8 mouse cellular contexts compared by ENCODE assay signal in the genomic region with DNA sequence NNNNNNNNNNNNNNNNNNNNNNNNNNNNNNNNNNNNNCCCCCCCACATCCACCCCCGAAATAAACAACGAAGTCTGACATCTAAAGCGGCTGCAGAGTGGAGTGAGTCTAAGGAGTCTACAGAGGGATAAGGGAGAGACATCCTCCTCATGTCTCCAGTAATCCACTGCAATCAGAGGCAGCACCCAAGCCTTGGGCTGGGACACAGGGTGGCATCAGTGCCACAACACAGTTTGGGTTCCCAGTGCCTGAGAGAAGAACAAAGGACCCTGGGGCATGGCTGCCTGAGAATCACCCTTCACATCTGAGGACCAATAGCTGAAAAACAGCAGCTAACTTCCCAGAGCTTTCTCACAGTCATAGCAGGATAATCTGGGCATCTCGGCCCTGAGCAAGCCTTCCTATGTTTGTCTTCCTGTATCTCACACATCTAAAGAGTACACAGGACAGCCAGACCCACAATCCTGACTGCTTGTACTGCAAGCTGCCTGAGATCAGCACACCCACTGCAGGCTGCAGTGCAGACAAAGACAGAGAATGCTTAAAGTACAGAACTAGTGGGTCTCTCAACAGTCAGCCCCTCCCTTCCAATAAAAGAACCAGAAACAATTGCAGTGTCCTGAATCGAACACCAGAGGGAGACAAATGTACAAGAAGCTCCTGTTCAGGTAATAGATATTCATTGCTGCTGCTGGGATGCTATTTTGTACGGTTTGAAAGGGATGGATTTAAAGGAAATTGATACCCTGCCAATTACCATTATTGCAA. TPM values are rescaled to one million over a fixed set of nuclear protein-coding genes. Genes with fewer than 3 reads are reported as not detected.
A peak's percentile ranks its signal among the peaks of the same experiment; 100 is the strongest.
DNase-seq lines count a peak whose midpoint lies in the region; ATAC-seq and TF ChIP-seq lines count a peak whose summit lies in the region.

No protein-coding gene starts in this region.

- no peak overlapping the region for H3K9ac ChIP-seq in hindbrain, embryonic 16.5 days (ENCODE audit: low read depth, low read length)

- no peaks in the 10 kb centered on the region for H3K9me3 ChIP-seq in hindbrain, embryonic 16.5 days (ENCODE audit: control insufficient read depth, low read length)

- H3K27ac ChIP-seq in left cerebral cortex, adult 2 months = no peak overlapping the region
- H3K27ac ChIP-seq in cortical plate, adult 2 months (ENCODE audit: insufficient read depth, low read length) = no peak overlapping the region
- H3K27ac ChIP-seq in hindbrain, embryonic 16.5 days (ENCODE audit: low read depth, low read length) = no peak overlapping the region

- no peaks in the 10 kb centered on the region for H3K4me1 ChIP-seq in cortical plate, adult 2 months (ENCODE audit: control insufficient read depth, insufficient read depth, low read length)
- H3K4me1 ChIP-seq in hindbrain, embryonic 16.5 days (ENCODE audit: control insufficient read depth, insufficient read depth, low read depth, low read length) = no peaks in the 10 kb centered on the region

- peak; percentile 64 for TF ChIP-seq CTCF in left cerebral cortex, adult 2 months (IDR thresholded peaks at IDR 0.05)
- TF ChIP-seq CTCF in cortical plate, adult 2 months (IDR thresholded peaks at IDR 0.05; ENCODE audit: extremely low read depth, insufficient read depth, low read length) = peak; percentile 39; the same call in 1 of the 2 replicates

- no peak for TF ChIP-seq POLR2A in cortical plate, adult 2 months (IDR thresholded peaks at IDR 0.05; ENCODE audit: extremely low read depth, insufficient read depth, low read length)

- intact Hi-C loops in left cerebral cortex, adult 2 months (cut with DNase I) = no loop called here
- intact Hi-C loops in left cerebral cortex, postnatal 36 days (cut with DNase I) = no loop called here

- peak; percentile 87 for ATAC-seq in hindbrain, embryonic 16.5 days
- peak; percentile 57 for ATAC-seq in megakaryocyte, adult 5-6 weeks (ENCODE audit: poor library complexity, severe bottlenecking)

- WGBS in hindbrain, embryonic 16.5 days = 58% methylated on average over 5 of the region's 6 CpGs

- H3K36me3 ChIP-seq in hindbrain, embryonic 16.5 days (ENCODE audit: control insufficient read depth, insufficient read depth, low read length) = no peaks in the 10 kb centered on the region
- H3K36me3 ChIP-seq in splenic B cell, adult 2 months (ENCODE audit: control insufficient read depth, insufficient read depth, low read length, poor library complexity, severe bottlenecking) = no peaks in the 10 kb centered on the region

- H3K4me3 ChIP-seq in left cerebral cortex, adult 2 months = no peak overlapping the region
- no peak overlapping the region for H3K4me3 ChIP-seq in cortical plate, adult 2 months (ENCODE audit: insufficient read depth, low read length)
- H3K4me3 ChIP-seq in hindbrain, embryonic 16.5 days (ENCODE audit: low read length) = no peak overlapping the region

- H3K4me2 ChIP-seq in hindbrain, embryonic 16.5 days (ENCODE audit: low read length) = no peak overlapping the region

- H3K27me3 ChIP-seq in hindbrain, embryonic 16.5 days (replicated peaks; ENCODE audit: control insufficient read depth, insufficient read depth, low read length) = no peaks in the 10 kb centered on the region
- no peaks in the 10 kb centered on the region for H3K27me3 ChIP-seq in splenic B cell, adult 2 months (ENCODE audit: control insufficient read depth, insufficient read depth, low read length, poor library complexity, severe bottlenecking)

- no peak for DNase-seq in left cerebral cortex, adult 2 months (ENCODE audit: extremely low spot score in 1 of 2, low spot score in 2 of 2)
- no peak for DNase-seq in left cerebral cortex, postnatal 36 days (ENCODE audit: low spot score in 2 of 2)
- DNase-seq in MEL-GATA-1-ER (ENCODE audit: extremely low read depth, low read depth) = peak; percentile 33
- DNase-seq in splenic B cell, adult 2 months (ENCODE audit: low read depth, low spot score) = peak; percentile 75
- DNase-seq in spleen, postnatal 4 days (ENCODE audit: low spot score in 2 of 2) = no peak

RNA-seq across cellular contexts. Expression of a gene that starts 54.0 kb away (rescaled TPM):
- total RNA-seq in left cerebral cortex, adult 2 months (2021) = 10 to 100 TPM; 22.0 to 26.4 TPM
- 10 to 100 TPM; 22.6 to 30.0 TPM for total RNA-seq in left cerebral cortex, postnatal 36 days (2021)
- polyA plus RNA-seq in cortical plate, adult 2 months (2012; rRNA removed) = 41.6 and 45.0 TPM in 2 replicates
- 36.7 and 41.4 TPM in 2 replicates for polyA plus RNA-seq in hindbrain, embryonic 16.5 days (2015; fragmentation: Nextera tagmentation; extraction: Ambion mirVana)
- 546 and 596 TPM in 2 replicates for total RNA-seq in megakaryocyte, adult 5-6 weeks (2015)
- 251 and 269 TPM in 2 replicates for total RNA-seq in megakaryocyte, adult 5-6 weeks (2017)

Comparison
In these comparisons a context has a peak if more than half of its experiments do, and no peak if none do; other contexts are left out.
1. DNase-seq: peak in MEL-GATA-1-ER (single experiment) and splenic B cell, adult 2 months (single experiment); none in left cerebral cortex, adult 2 months (0 of 2), left cerebral cortex, postnatal 36 days (0 of 2) and spleen, postnatal 4 days (0 of 2).
2. RNA of a gene that starts 54.0 kb away (total RNA-seq): 251 to 596 TPM in megakaryocyte, adult 5-6 weeks; 22.6 to 30.0 TPM in left cerebral cortex, postnatal 36 days and 22.0 to 26.4 TPM in left cerebral cortex, adult 2 months; every median in the first group is over 4 times any median in the second.